Comparison of ENCODE assay signal across 8 mouse cellular contexts in genomic region chr3:96501391-96502115, GRCm38 (mm10). TPM values are rescaled to one million over a fixed set of nuclear protein-coding genes. Genes with fewer than 3 reads are reported as not detected.
DNase-seq lines count a peak whose midpoint lies in the region; ATAC-seq lines count a peak whose summit lies in the region.

No protein-coding gene starts in this region.

- H3K9ac ChIP-seq in intestine, embryonic 16.5 days (ENCODE audit: low read depth, low read length) = peak overlapping the region; percentile 64

- H3K36me3 ChIP-seq in intestine, embryonic 16.5 days (ENCODE audit: control insufficient read depth, insufficient read depth, low read length) = no peaks in the 10 kb centered on the region
- H3K36me3 ChIP-seq in midbrain, embryonic 10.5 days = no peaks in the 10 kb centered on the region

- H3K27ac ChIP-seq in intestine, embryonic 16.5 days (ENCODE audit: low read length) = peak overlapping the region; percentile 88
- peak overlapping the region; percentile 75 for H3K27ac ChIP-seq in midbrain, embryonic 10.5 days (replicated peaks)

- ATAC-seq in intestine, embryonic 16.5 days = peak; percentile 69

- 0 out of 2 replicates have a peak, but pooled peaks cover 3% of the 10 kb centered on the region for H3K4me1 ChIP-seq in intestine, embryonic 16.5 days (ENCODE audit: control insufficient read depth, insufficient read depth, low read length)
- peaks cover 22% of the 10 kb centered on the region for H3K4me1 ChIP-seq in midbrain, embryonic 10.5 days

- H3K4me2 ChIP-seq in intestine, embryonic 16.5 days (ENCODE audit: low read depth, low read length) = peak overlapping the region; percentile 83

- peak overlapping the region; percentile 76 for H3K4me3 ChIP-seq in intestine, embryonic 16.5 days (ENCODE audit: low read length)
- H3K4me3 ChIP-seq in midbrain, embryonic 10.5 days = peak overlapping the region; percentile 71

- no peaks in the 10 kb centered on the region for H3K9me3 ChIP-seq in intestine, embryonic 16.5 days (ENCODE audit: control insufficient read depth, low read length)
- H3K9me3 ChIP-seq in midbrain, embryonic 10.5 days (replicated peaks) = no peaks in the 10 kb centered on the region

- no peaks in the 10 kb centered on the region for H3K27me3 ChIP-seq in intestine, embryonic 16.5 days (replicated peaks; ENCODE audit: control insufficient read depth, insufficient read depth, low read length)
- peaks cover 4% of the 10 kb centered on the region; the same call in 1 of the 2 replicates for H3K27me3 ChIP-seq in midbrain, embryonic 10.5 days (ENCODE audit: low read depth, poor library complexity, severe bottlenecking)

- intact Hi-C loops in left cerebral cortex, postnatal 36 days (cut with DNase I) = loop anchor here (2.0 to 5.0 kb wide), 2 partner anchors 97 to 224 kb away; no protein-coding TSS in a partner anchor

- under 1% methylated on average over 32 of the region's 32 CpGs for WGBS in intestine, embryonic 16.5 days
- under 1% methylated on average over 32 of the region's 32 CpGs for WGBS in midbrain, embryonic 10.5 days

- peak; percentile 86 for DNase-seq in adrenal gland, adult 2 months
- peak; percentile 88 for DNase-seq in embryo, embryonic 11 days
- peak; percentile 71 for DNase-seq in gastrocnemius, postnatal 25 days
- peak; percentile 80 to 87 for DNase-seq in left cerebral cortex, postnatal 36 days (ENCODE audit: low spot score in 2 of 2)
- DNase-seq in midbrain, embryonic 10.5 days (ENCODE audit: low spot score) = peak; percentile 87
- DNase-seq in right cerebral cortex, postnatal 36 days (ENCODE audit: low spot score in 2 of 2) = peak; percentile 68 to 74
- peak; percentile 78 to 91 for DNase-seq in urinary bladder, postnatal 4 days (ENCODE audit: low spot score in 2 of 2)

RNA-seq across cellular contexts. Expression of gene Hfe2, which starts 23.4 kb away (rescaled TPM):
- total RNA-seq in adrenal gland, adult 2 months (2021) = under 1 TPM in 1 of 2 experiments, not detected in 1; 0.23 TPM
- polyA plus RNA-seq in adrenal gland, adult 2 months (2012; rRNA removed) = 0.11 and 0.31 TPM in 2 replicates
- total RNA-seq in gastrocnemius, postnatal 25 days (2021) = 100 to 1,000 TPM; 474 to 621 TPM
- 0.15 and 0.37 TPM in 2 replicates for polyA plus RNA-seq in intestine, embryonic 16.5 days (2015; fragmentation: Nextera tagmentation; extraction: Ambion mirVana)
- 1 to 10 TPM in 1 of 2 experiments, under 1 TPM in 1; 0.77 to 2.1 TPM for total RNA-seq in left cerebral cortex, postnatal 36 days (2021)
- 1.5 and 2.1 TPM in 2 replicates for polyA plus RNA-seq in midbrain, embryonic 10.5 days (2016; fragmentation: Nextera tagmentation; extraction: Ambion mirVana)

RNA-seq across cellular contexts. Expression of gene BC107364, which starts 49.4 kb away (rescaled TPM):
- not detected for total RNA-seq in adrenal gland, adult 2 months (2021)
- polyA plus RNA-seq in adrenal gland, adult 2 months (2012; rRNA removed) = not detected in 2 replicates
- total RNA-seq in gastrocnemius, postnatal 25 days (2021) = not detected
- 0.12 and 0.21 TPM in 2 replicates for polyA plus RNA-seq in intestine, embryonic 16.5 days (2015; fragmentation: Nextera tagmentation; extraction: Ambion mirVana)
- total RNA-seq in left cerebral cortex, postnatal 36 days (2021) = not detected
- polyA plus RNA-seq in midbrain, embryonic 10.5 days (2016; fragmentation: Nextera tagmentation; extraction: Ambion mirVana) = 0.20 and 0.30 TPM in 2 replicates

RNA-seq across cellular contexts. Expression of gene Txnip, which starts 56.2 kb away (rescaled TPM):
- total RNA-seq in adrenal gland, adult 2 months (2021) = 100 to 1,000 TPM; 421 to 430 TPM
- 390 and 481 TPM in 2 replicates for polyA plus RNA-seq in adrenal gland, adult 2 months (2012; rRNA removed)
- 100 to 1,000 TPM; 343 to 504 TPM for total RNA-seq in gastrocnemius, postnatal 25 days (2021)
- polyA plus RNA-seq in intestine, embryonic 16.5 days (2015; fragmentation: Nextera tagmentation; extraction: Ambion mirVana) = 146 and 152 TPM in 2 replicates
- total RNA-seq in left cerebral cortex, postnatal 36 days (2021) = 10 to 100 TPM; 19.5 to 21.8 TPM
- 31.5 and 41.7 TPM in 2 replicates for polyA plus RNA-seq in midbrain, embryonic 10.5 days (2016; fragmentation: Nextera tagmentation; extraction: Ambion mirVana)

Comparison
In these comparisons a context has a peak if more than half of its experiments do, and no peak if none do; other contexts are left out.
1. Peak in every context shown above with its lines: DNase-seq, ATAC-seq, H3K4me3 ChIP-seq and H3K27ac ChIP-seq.
2. RNA of gene Hfe2, which starts 23.4 kb away (total RNA-seq): 474 to 621 TPM in gastrocnemius, postnatal 25 days; 0.77 to 2.1 TPM in left cerebral cortex, postnatal 36 days and 0.23 TPM in adrenal gland, adult 2 months; every median in the first group is over 100 times any median in the second.
3. RNA of gene Txnip, which starts 56.2 kb away (total RNA-seq): 343 to 504 TPM in gastrocnemius, postnatal 25 days and 421 to 430 TPM in adrenal gland, adult 2 months; 19.5 to 21.8 TPM in left cerebral cortex, postnatal 36 days; every median in the first group is over 10 times any median in the second.